Mouse (Mus musculus) embryonic facial prominence, embryonic 15.5 days (tissue): Measurements from ENCODE around the gene Rnd1. TPM values are rescaled to one million over a fixed set of nuclear protein-coding genes. Genes with fewer than 3 reads are reported as not detected.

Source experiments
- ATAC-seq: fragments of 200-750 bp; cut with Nextera tagmentation; 2 replicates; pipeline ENCODE4 v1.8.0; 2017; ENCODE audit warnings: low read depth, moderate TSS enrichment; ENCODE audit not compliant: insufficient number of reproducible peaks, low FRiP score, low TSS enrichment
- H3K27ac ChIP-seq: fragments of 300-500 bp; sonication (generic); replicated peaks from 2 replicates; pipeline ENCODE4 v1.5.1; 2015; ENCODE audit warnings: mild to moderate bottlenecking, inconsistent platforms
- H3K27me3 ChIP-seq: fragments of 300-500 bp; sonication (generic); 2 replicates; pipeline ENCODE4 v1.6.1; 2015; ENCODE audit warnings: inconsistent platforms
- H3K36me3 ChIP-seq: fragments of 300-500 bp; sonication (generic); 2 replicates; pipeline ENCODE4 v1.6.1; 2015; ENCODE audit warnings: mild to moderate bottlenecking, inconsistent platforms
- H3K4me1 ChIP-seq: fragments of 300-500 bp; sonication (generic); 2 replicates; pipeline ENCODE4 v1.6.1; 2015; ENCODE audit warnings: inconsistent platforms
- H3K4me2 ChIP-seq: fragments of 300-500 bp; sonication (generic); replicated peaks from 2 replicates; pipeline ENCODE4 v1.6.1; 2015; ENCODE audit warnings: mild to moderate bottlenecking, inconsistent platforms
- H3K4me3 ChIP-seq: fragments of 300-500 bp; sonication (generic); replicated peaks from 2 replicates; pipeline ENCODE4 v1.5.1; 2015; ENCODE audit warnings: mild to moderate bottlenecking, inconsistent platforms
- H3K9ac ChIP-seq: fragments of 300-500 bp; sonication (generic); 2 replicates; pipeline ENCODE4 v1.6.1; 2015; ENCODE audit warnings: inconsistent platforms
- H3K9me3 ChIP-seq: fragments of 300-500 bp; sonication (generic); replicated peaks from 2 replicates; pipeline ENCODE4 v1.6.1; 2016; ENCODE audit warnings: inconsistent platforms
- WGBS: fragments of 180-500 bp; shearing (Covaris S2); methylation state at CpG from one replicate; pipeline ENCODE4 v1.1.7; 2015; 5-methylcytosine and 5-hydroxymethylcytosine counted together
- polyA plus RNA-seq: library from polyadenylated mRNA; unstranded; fragments of >200 nt; fragmentation: Nextera tagmentation; extraction: Ambion mirVana; gene quantifications from 2 replicates; pipeline ENCODE4 v1.2.1, GENCODE M21; 2015

The Rnd1 gene
- polyA plus RNA-seq, 1 experiment from 2014 or later, result 1.1 TPM

GRCm38 (mm10) chr15:98656982-98657751, 20.1 kb downstream of the Rnd1 start:
- Histone ChIP-seq H3K4me1 (peaks cover 4% of the 10 kb centered on the region; the same call in 1 of the 2 replicates), H3K4me3 (no peak overlapping the region), H3K9me3 (no peaks in the 10 kb centered on the region), H3K27ac (no peak overlapping the region), H3K4me2 (no peak overlapping the region), H3K27me3 (no peaks in the 10 kb centered on the region), H3K9ac (no peak overlapping the region), H3K36me3 (peaks cover 73% of the 10 kb centered on the region)
- whole genome bisulfite sequencing, result 82% methylated on average over 15 of the region's 15 CpGs
- ATAC-seq, result no peak

- WGBS, result 92% methylated on average over 8 of the region's 8 CpGs
- H3K4me3 ChIP-seq, result no peak overlapping the region
- H3K27me3 ChIP-seq, result no peaks in the 10 kb centered on the region
- H3K4me1 ChIP-seq, result no peaks in the 10 kb centered on the region
- no peak overlapping the region for H3K4me2 ChIP-seq
- no peak for ATAC-seq
- peaks cover 98% of the 10 kb centered on the region for H3K36me3 ChIP-seq
- H3K27ac ChIP-seq, result no peak overlapping the region
- no peaks in the 10 kb centered on the region for H3K9me3 ChIP-seq
- no peak overlapping the region for H3K9ac ChIP-seq
Measured at GRCm38 (mm10) chr15:98652174-98652573, 25.1 kb downstream of the Rnd1 start.

- Histone ChIP-seq H3K36me3 (peaks cover 98% of the 10 kb centered on the region), H3K9me3 (no peaks in the 10 kb centered on the region), H3K27me3 (no peaks in the 10 kb centered on the region), H3K4me3 (no peak overlapping the region), H3K4me2 (no peak overlapping the region), H3K4me1 (no peaks in the 10 kb centered on the region), H3K9ac (no peak overlapping the region), H3K27ac (no peak overlapping the region)
- ATAC-seq, result no peak
- 90% methylated on average over 15 of the region's 15 CpGs for WGBS
Measured at GRCm38 (mm10) chr15:98651431-98651830, 25.8 kb downstream of the Rnd1 start.

- H3K27ac ChIP-seq, result no peak overlapping the region
- H3K4me3 ChIP-seq, result no peak overlapping the region
- H3K4me1 ChIP-seq, result no peaks in the 10 kb centered on the region
- no peak overlapping the region for H3K9ac ChIP-seq
- H3K4me2 ChIP-seq, result no peak overlapping the region
- H3K36me3 ChIP-seq, result peaks cover 98% of the 10 kb centered on the region
- 90% methylated on average over 3 of the region's 3 CpGs for WGBS
- H3K9me3 ChIP-seq, result no peaks in the 10 kb centered on the region
- no peak for ATAC-seq
- H3K27me3 ChIP-seq, result no peaks in the 10 kb centered on the region
Measured at GRCm38 (mm10) chr15:98648071-98648470, 29.2 kb downstream of the Rnd1 start.

GRCm38 (mm10) chr15:98647308-98647707, 30.0 kb downstream of the Rnd1 start:
- Histone ChIP-seq H3K36me3 (peaks cover 98% of the 10 kb centered on the region), H3K4me2 (no peak overlapping the region), H3K4me3 (no peak overlapping the region), H3K9me3 (no peaks in the 10 kb centered on the region), H3K27me3 (no peaks in the 10 kb centered on the region), H3K27ac (no peak overlapping the region), H3K4me1 (no peaks in the 10 kb centered on the region), H3K9ac (no peak overlapping the region)
- no peak for ATAC-seq
- 94% methylated on average over 10 of the region's 10 CpGs for WGBS

GRCm38 (mm10) chr15:98646737-98647136, 30.5 kb downstream of the Rnd1 start:
- H3K36me3 ChIP-seq, result peaks cover 98% of the 10 kb centered on the region

GRCm38 (mm10) chr15:98645057-98646026, 31.9 kb downstream of the Rnd1 start:
- WGBS, result 84% methylated on average over 24 of the region's 24 CpGs
- H3K4me2 ChIP-seq, result no peak overlapping the region
- no peak overlapping the region for H3K9ac ChIP-seq
- no peaks in the 10 kb centered on the region for H3K4me1 ChIP-seq
- no peak for ATAC-seq
- H3K9me3 ChIP-seq, result no peaks in the 10 kb centered on the region
- H3K36me3 ChIP-seq, result peaks cover 96% of the 10 kb centered on the region
- no peak overlapping the region for H3K27ac ChIP-seq
- no peaks in the 10 kb centered on the region for H3K27me3 ChIP-seq
- H3K4me3 ChIP-seq, result no peak overlapping the region

More at GRCm38 (mm10) chr15:98646737-98647136, 30.5 kb downstream of the Rnd1 start:
- no peak for ATAC-seq
- no peak overlapping the region for H3K4me3 ChIP-seq
- no peaks in the 10 kb centered on the region for H3K27me3 ChIP-seq
- WGBS, result 77% methylated on average over 8 of the region's 8 CpGs
- no peak overlapping the region for H3K27ac ChIP-seq
- H3K4me2 ChIP-seq, result no peak overlapping the region
- no peaks in the 10 kb centered on the region for H3K4me1 ChIP-seq
- no peak overlapping the region for H3K9ac ChIP-seq
- H3K9me3 ChIP-seq, result no peaks in the 10 kb centered on the region

- no peak overlapping the region for H3K4me2 ChIP-seq
- no peaks in the 10 kb centered on the region for H3K27me3 ChIP-seq
- H3K27ac ChIP-seq, result no peak overlapping the region
- no peak overlapping the region for H3K4me3 ChIP-seq
- no peak for ATAC-seq
- H3K9me3 ChIP-seq, result no peaks in the 10 kb centered on the region
- H3K4me1 ChIP-seq, result no peaks in the 10 kb centered on the region
- no peak overlapping the region for H3K9ac ChIP-seq
- WGBS, result 89% methylated on average over 12 of the region's 12 CpGs
- H3K36me3 ChIP-seq, result peaks cover 96% of the 10 kb centered on the region
Measured at GRCm38 (mm10) chr15:98644406-98644805, 32.9 kb downstream of the Rnd1 start.

GRCm38 (mm10) chr15:98640157-98640556, 37.1 kb downstream of the Rnd1 start:
- ATAC-seq, result no peak
- H3K4me2 ChIP-seq, result no peak overlapping the region
- H3K4me1 ChIP-seq, result peaks cover 21% of the 10 kb centered on the region
- no peaks in the 10 kb centered on the region for H3K9me3 ChIP-seq
- no peak overlapping the region for H3K9ac ChIP-seq
- peaks cover 57% of the 10 kb centered on the region for H3K36me3 ChIP-seq
- no peaks in the 10 kb centered on the region for H3K27me3 ChIP-seq
- H3K27ac ChIP-seq, result no peak overlapping the region
- 36% methylated on average over 8 of the region's 8 CpGs for WGBS
- H3K4me3 ChIP-seq, result no peak overlapping the region

GRCm38 (mm10) chr15:98637155-98637554, 40.1 kb downstream of the Rnd1 start:
- H3K9ac ChIP-seq, result no peak overlapping the region
- no peak overlapping the region for H3K4me2 ChIP-seq
- peaks cover 44% of the 10 kb centered on the region for H3K4me1 ChIP-seq
- no peak overlapping the region for H3K27ac ChIP-seq
- peaks cover 6% of the 10 kb centered on the region; the same call in 1 of the 2 replicates for H3K27me3 ChIP-seq
- H3K4me3 ChIP-seq, result no peak overlapping the region
- WGBS, result 53% methylated on average over 3 of the region's 3 CpGs
- no peaks in the 10 kb centered on the region for H3K9me3 ChIP-seq
- ATAC-seq, result no peak
- H3K36me3 ChIP-seq, result peaks cover 28% of the 10 kb centered on the region

GRCm38 (mm10) chr15:98636517-98636916, 40.7 kb downstream of the Rnd1 start:
- WGBS, result 34% methylated on average over 5 of the region's 5 CpGs
- Histone ChIP-seq H3K9ac (no peak overlapping the region), H3K9me3 (no peaks in the 10 kb centered on the region)

More at GRCm38 (mm10) chr15:98636517-98636916, 40.7 kb downstream of the Rnd1 start:
- peaks cover 22% of the 10 kb centered on the region for H3K36me3 ChIP-seq
- no peak overlapping the region for H3K27ac ChIP-seq
- peaks cover 6% of the 10 kb centered on the region; the same call in 1 of the 2 replicates for H3K27me3 ChIP-seq
- H3K4me1 ChIP-seq, result peaks cover 51% of the 10 kb centered on the region
- H3K4me3 ChIP-seq, result 0 out of 2 replicates have a peak overlapping the region, but pooled peaks have one; percentile 75
- ATAC-seq, result no peak
- H3K4me2 ChIP-seq, result peak overlapping the region; percentile 87
